In the genomic region with DNA sequence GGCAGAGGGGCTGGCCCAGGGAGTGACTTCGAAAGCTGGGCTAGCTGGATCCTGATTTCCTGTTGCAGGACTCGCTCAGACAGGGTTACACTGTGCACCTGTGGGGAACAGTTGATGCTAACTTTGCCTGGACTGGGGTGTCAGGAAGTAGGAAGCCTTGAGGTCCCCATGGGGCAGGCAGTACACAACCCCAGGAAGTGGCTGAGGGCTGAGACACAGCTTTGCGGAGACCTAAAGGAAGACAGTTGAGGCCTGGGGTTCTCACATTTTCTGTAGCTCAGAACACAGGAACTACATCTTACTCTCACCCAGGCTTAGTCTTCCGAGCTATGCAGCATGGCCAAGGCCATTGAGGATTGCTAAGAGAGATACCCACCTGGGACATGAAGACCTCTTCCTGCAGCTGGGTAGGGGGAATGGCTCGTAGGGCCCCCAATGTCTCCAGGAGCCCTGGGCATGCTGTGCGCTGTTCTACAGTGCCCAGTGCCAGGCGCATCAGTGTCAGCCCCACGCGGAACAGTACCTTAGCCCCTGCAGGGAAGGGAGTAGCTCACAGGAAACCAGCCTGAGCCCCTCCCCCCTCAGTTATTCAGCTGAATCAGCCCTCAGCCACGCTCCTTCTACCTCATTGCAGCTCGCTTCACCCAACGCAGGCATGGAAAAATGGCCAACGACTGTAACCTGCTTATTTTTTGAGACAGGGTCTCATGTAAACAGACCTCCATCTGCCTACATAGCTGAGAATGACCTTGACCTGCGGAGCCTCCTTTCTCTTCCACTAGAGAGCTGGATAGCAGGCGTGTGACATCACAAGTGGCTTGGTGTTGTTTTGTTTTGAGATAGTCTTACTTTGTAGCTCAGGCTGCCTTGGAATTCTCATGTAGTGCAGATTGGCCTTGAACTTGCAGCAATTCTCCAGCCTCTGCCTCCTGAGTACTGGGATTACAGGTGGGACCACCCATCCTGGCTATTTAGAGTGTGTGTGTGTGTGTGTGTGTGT, we compare ENCODE assay signal across 8 mouse cellular contexts. TPM values are rescaled to one million over a fixed set of nuclear protein-coding genes. Genes with fewer than 3 reads are reported as not detected.
DNase-seq lines count a peak whose midpoint lies in the region; ATAC-seq and TF ChIP-seq lines count a peak whose summit lies in the region.

No protein-coding gene starts in this region.

- TF ChIP-seq EP300 in heart, postnatal 0 days (IDR thresholded peaks at IDR 0.05; ENCODE audit: low read depth), result no peak

- H3K27me3 ChIP-seq in neural tube, embryonic 13.5 days, result no peaks in the 10 kb centered on the region
- H3K27me3 ChIP-seq in neural tube, embryonic 15.5 days (replicated peaks), result no peaks in the 10 kb centered on the region
- H3K27me3 ChIP-seq in heart, postnatal 0 days (ENCODE audit: control insufficient read depth, insufficient read depth, low read length), result no peaks in the 10 kb centered on the region
- H3K27me3 ChIP-seq in hindbrain, embryonic 12.5 days, result peaks cover 4% of the 10 kb centered on the region; the same call in 1 of the 2 replicates

- H3K27ac ChIP-seq in neural tube, embryonic 13.5 days (replicated peaks), result no peak overlapping the region
- no peak overlapping the region for H3K27ac ChIP-seq in neural tube, embryonic 15.5 days (replicated peaks)
- peak overlapping the region; percentile 61 for H3K27ac ChIP-seq in heart, postnatal 0 days (ENCODE audit: low read depth)
- no peak overlapping the region for H3K27ac ChIP-seq in hindbrain, embryonic 12.5 days

- no peak for DNase-seq in heart, postnatal 0 days (ENCODE audit: low spot score)
- DNase-seq in lung, postnatal 36 days, result peak; percentile 44
- peak; percentile 88 for DNase-seq in thymus, postnatal 25 days
- DNase-seq in ovary, postnatal 10 days (ENCODE audit: low spot score), result no peak
- no peak for DNase-seq in right cerebral cortex, postnatal 14 days

- peaks cover 25% of the 10 kb centered on the region for H3K4me1 ChIP-seq in neural tube, embryonic 13.5 days (replicated peaks)
- H3K4me1 ChIP-seq in neural tube, embryonic 15.5 days, result peaks cover 15% of the 10 kb centered on the region; the same call in 1 of the 2 replicates
- peaks cover 33% of the 10 kb centered on the region for H3K4me1 ChIP-seq in heart, postnatal 0 days (ENCODE audit: control insufficient read depth, insufficient read depth)
- H3K4me1 ChIP-seq in hindbrain, embryonic 12.5 days, result peaks cover 22% of the 10 kb centered on the region

- no peak for TF ChIP-seq CTCF in heart, postnatal 0 days (IDR thresholded peaks at IDR 0.05; ENCODE audit: low read depth)

- no peak overlapping the region for H3K4me3 ChIP-seq in neural tube, embryonic 13.5 days
- no peak overlapping the region for H3K4me3 ChIP-seq in neural tube, embryonic 15.5 days (replicated peaks)
- no peak overlapping the region for H3K4me3 ChIP-seq in heart, postnatal 0 days (ENCODE audit: low read depth, low read length)
- H3K4me3 ChIP-seq in hindbrain, embryonic 12.5 days, result no peak overlapping the region

- no peak for ATAC-seq in neural tube, embryonic 13.5 days (ENCODE audit: low read depth)
- no peak for ATAC-seq in neural tube, embryonic 15.5 days (ENCODE audit: low FRiP score)
- peak; percentile 53; the same call in 1 of the 2 replicates for ATAC-seq in heart, postnatal 0 days (ENCODE audit: insufficient read depth, low read depth)
- no peak for ATAC-seq in hindbrain, embryonic 12.5 days (ENCODE audit: low FRiP score)

- H3K9me3 ChIP-seq in neural tube, embryonic 13.5 days, result no peaks in the 10 kb centered on the region
- no peaks in the 10 kb centered on the region for H3K9me3 ChIP-seq in neural tube, embryonic 15.5 days (replicated peaks)
- H3K9me3 ChIP-seq in heart, postnatal 0 days (replicated peaks; ENCODE audit: control insufficient read depth, low read length), result no peaks in the 10 kb centered on the region
- no peaks in the 10 kb centered on the region for H3K9me3 ChIP-seq in hindbrain, embryonic 12.5 days (replicated peaks)

- H3K36me3 ChIP-seq in neural tube, embryonic 13.5 days, result no peaks in the 10 kb centered on the region
- H3K36me3 ChIP-seq in neural tube, embryonic 15.5 days, result no peaks in the 10 kb centered on the region
- no peaks in the 10 kb centered on the region for H3K36me3 ChIP-seq in heart, postnatal 0 days (replicated peaks; ENCODE audit: control insufficient read depth, insufficient read depth, low read length)
- no peaks in the 10 kb centered on the region for H3K36me3 ChIP-seq in hindbrain, embryonic 12.5 days

- 0 out of 2 replicates have a peak overlapping the region, but pooled peaks have one; percentile 8 for H3K9ac ChIP-seq in neural tube, embryonic 13.5 days
- H3K9ac ChIP-seq in neural tube, embryonic 15.5 days (replicated peaks), result no peak overlapping the region
- H3K9ac ChIP-seq in heart, postnatal 0 days (replicated peaks; ENCODE audit: low read depth, low read length), result no peak overlapping the region
- no peak overlapping the region for H3K9ac ChIP-seq in hindbrain, embryonic 12.5 days

- WGBS in neural tube, embryonic 13.5 days, result 61% methylated on average over 15 of the region's 15 CpGs
- WGBS in neural tube, embryonic 15.5 days, result 63% methylated on average over 15 of the region's 15 CpGs
- 38% methylated on average over 15 of the region's 15 CpGs for WGBS in heart, postnatal 0 days
- WGBS in hindbrain, embryonic 12.5 days, result 60% methylated on average over 15 of the region's 15 CpGs

- H3K4me2 ChIP-seq in neural tube, embryonic 13.5 days, result no peak overlapping the region
- H3K4me2 ChIP-seq in neural tube, embryonic 15.5 days, result no peak overlapping the region
- peak overlapping the region; percentile 36; the same call in 1 of the 2 replicates for H3K4me2 ChIP-seq in heart, postnatal 0 days (ENCODE audit: low read depth, low read length)
- no peak overlapping the region for H3K4me2 ChIP-seq in hindbrain, embryonic 12.5 days (replicated peaks)

RNA-seq across cellular contexts. Expression of gene Tbc1d10c, which starts 5.8 kb away (rescaled TPM):
- 0.80 and 0.88 TPM in 2 replicates for polyA plus RNA-seq in neural tube, embryonic 13.5 days (2015; fragmentation: Nextera tagmentation; extraction: Ambion mirVana)
- 0.74 and 20.7 TPM in 2 replicates for polyA plus RNA-seq in neural tube, embryonic 15.5 days (2015; fragmentation: Nextera tagmentation; extraction: Ambion mirVana)
- total RNA-seq in heart, postnatal 0 days (2014; rRNA removed; ENCODE audit: low replicate concordance), result 5.2 TPM in 1 of 2 replicates, not detected in the other
- 2.7 and 4.4 TPM in 2 replicates for polyA plus RNA-seq in heart, postnatal 0 days (2015; fragmentation: Nextera tagmentation; extraction: Ambion mirVana)
- polyA plus RNA-seq in hindbrain, embryonic 12.5 days (2016; fragmentation: Nextera tagmentation; extraction: Ambion mirVana), result 0.58 and 1.0 TPM in 2 replicates

RNA-seq across cellular contexts. Expression of gene Ppp1ca, which starts 6.6 kb away (rescaled TPM):
- 683 and 709 TPM in 2 replicates for polyA plus RNA-seq in neural tube, embryonic 13.5 days (2015; fragmentation: Nextera tagmentation; extraction: Ambion mirVana)
- polyA plus RNA-seq in neural tube, embryonic 15.5 days (2015; fragmentation: Nextera tagmentation; extraction: Ambion mirVana), result 589 and 681 TPM in 2 replicates
- 808 and 961 TPM in 2 replicates for total RNA-seq in heart, postnatal 0 days (2014; rRNA removed; ENCODE audit: low replicate concordance)
- polyA plus RNA-seq in heart, postnatal 0 days (2015; fragmentation: Nextera tagmentation; extraction: Ambion mirVana), result 738 and 763 TPM in 2 replicates
- 662 and 684 TPM in 2 replicates for polyA plus RNA-seq in hindbrain, embryonic 12.5 days (2016; fragmentation: Nextera tagmentation; extraction: Ambion mirVana)

RNA-seq across cellular contexts. Expression of gene Carns1, which starts 10.0 kb away (rescaled TPM):
- 5.1 and 6.6 TPM in 2 replicates for polyA plus RNA-seq in neural tube, embryonic 13.5 days (2015; fragmentation: Nextera tagmentation; extraction: Ambion mirVana)
- 5.9 and 6.4 TPM in 2 replicates for polyA plus RNA-seq in neural tube, embryonic 15.5 days (2015; fragmentation: Nextera tagmentation; extraction: Ambion mirVana)
- 40.3 and 119 TPM in 2 replicates for total RNA-seq in heart, postnatal 0 days (2014; rRNA removed; ENCODE audit: low replicate concordance)
- 20.6 and 23.8 TPM in 2 replicates for polyA plus RNA-seq in heart, postnatal 0 days (2015; fragmentation: Nextera tagmentation; extraction: Ambion mirVana)
- 4.7 and 5.0 TPM in 2 replicates for polyA plus RNA-seq in hindbrain, embryonic 12.5 days (2016; fragmentation: Nextera tagmentation; extraction: Ambion mirVana)

RNA-seq across cellular contexts. Expression of gene Rad9a, which starts 16.2 kb away (rescaled TPM):
- polyA plus RNA-seq in neural tube, embryonic 13.5 days (2015; fragmentation: Nextera tagmentation; extraction: Ambion mirVana), result 23.5 and 24.9 TPM in 2 replicates
- polyA plus RNA-seq in neural tube, embryonic 15.5 days (2015; fragmentation: Nextera tagmentation; extraction: Ambion mirVana), result 24.3 and 27.2 TPM in 2 replicates
- 9.5 and 12.3 TPM in 2 replicates for total RNA-seq in heart, postnatal 0 days (2014; rRNA removed; ENCODE audit: low replicate concordance)
- polyA plus RNA-seq in heart, postnatal 0 days (2015; fragmentation: Nextera tagmentation; extraction: Ambion mirVana), result 9.5 and 9.7 TPM in 2 replicates
- 30.5 and 31.2 TPM in 2 replicates for polyA plus RNA-seq in hindbrain, embryonic 12.5 days (2016; fragmentation: Nextera tagmentation; extraction: Ambion mirVana)

RNA-seq across cellular contexts. Expression of gene Rps6kb2, which starts 22.1 kb away (rescaled TPM):
- 62.7 and 63.6 TPM in 2 replicates for polyA plus RNA-seq in neural tube, embryonic 13.5 days (2015; fragmentation: Nextera tagmentation; extraction: Ambion mirVana)
- polyA plus RNA-seq in neural tube, embryonic 15.5 days (2015; fragmentation: Nextera tagmentation; extraction: Ambion mirVana), result 54.4 and 56.3 TPM in 2 replicates
- 34.2 and 62.0 TPM in 2 replicates for total RNA-seq in heart, postnatal 0 days (2014; rRNA removed; ENCODE audit: low replicate concordance)
- polyA plus RNA-seq in heart, postnatal 0 days (2015; fragmentation: Nextera tagmentation; extraction: Ambion mirVana), result 32.9 and 35.2 TPM in 2 replicates
- 64.8 and 68.2 TPM in 2 replicates for polyA plus RNA-seq in hindbrain, embryonic 12.5 days (2016; fragmentation: Nextera tagmentation; extraction: Ambion mirVana)

Comparison
In these comparisons a context has a peak if more than half of its experiments do, and no peak if none do; other contexts are left out.
1. DNase-seq: peak in lung, postnatal 36 days (single experiment) and thymus, postnatal 25 days (single experiment); none in heart, postnatal 0 days (single experiment), ovary, postnatal 10 days (single experiment) and right cerebral cortex, postnatal 14 days (single experiment).